ENCODE assay signal across 8 mouse cellular contexts in genomic region chr3:89422556-89423205, GRCm38 (mm10). TPM values are rescaled to one million over a fixed set of nuclear protein-coding genes. Genes with fewer than 3 reads are reported as not detected.
A peak's percentile ranks its signal among the peaks of the same experiment; 100 is the strongest.
DNase-seq lines count a peak whose midpoint lies in the region; ATAC-seq and TF ChIP-seq lines count a peak whose summit lies in the region.

No protein-coding gene starts in this region.

- no peak overlapping the region for H3K4me2 ChIP-seq in forebrain, embryonic 16.5 days (ENCODE audit: low read length)
- H3K4me2 ChIP-seq in neural tube, embryonic 11.5 days (ENCODE audit: low read depth): peak overlapping the region; percentile 58; the same call in 1 of the 2 replicates
- H3K4me2 ChIP-seq in liver, embryonic 12.5 days: peak overlapping the region; percentile 97

- no peak for DNase-seq in forebrain, embryonic 10.5 days (ENCODE audit: extremely low spot score, low spot score)
- DNase-seq in neural tube, embryonic 11.5 days (ENCODE audit: low spot score): no peak
- no peak for DNase-seq in neural tube, embryonic 10.5 days (ENCODE audit: extremely low spot score, low spot score)
- DNase-seq in thymus, adult 2 months: no peak
- DNase-seq in spleen, adult 18-20 months: no peak
- DNase-seq in cerebellum, adult 8-10 months: no peak

- peak overlapping the region; percentile 52 for H3K4me3 ChIP-seq in forebrain, embryonic 10.5 days
- no peak overlapping the region for H3K4me3 ChIP-seq in forebrain, embryonic 16.5 days (replicated peaks; ENCODE audit: low read length)
- H3K4me3 ChIP-seq in neural tube, embryonic 11.5 days (ENCODE audit: low read depth, low read length): peak overlapping the region; percentile 39
- H3K4me3 ChIP-seq in liver, embryonic 12.5 days: peak overlapping the region; percentile 65
- no peak overlapping the region for H3K4me3 ChIP-seq in thymus, adult 2 months (ENCODE audit: control insufficient read depth, insufficient read depth, low read length)

- H3K27ac ChIP-seq in forebrain, embryonic 10.5 days: peak overlapping the region; percentile 86
- no peak overlapping the region for H3K27ac ChIP-seq in forebrain, embryonic 16.5 days (ENCODE audit: low read length)
- H3K27ac ChIP-seq in neural tube, embryonic 11.5 days (ENCODE audit: low read depth, low read length): no peak overlapping the region
- peak overlapping the region; percentile 89 for H3K27ac ChIP-seq in liver, embryonic 12.5 days
- no peak overlapping the region for H3K27ac ChIP-seq in thymus, adult 2 months (ENCODE audit: control insufficient read depth, insufficient read depth, low read length)

- peaks cover 46% of the 10 kb centered on the region for H3K4me1 ChIP-seq in forebrain, embryonic 10.5 days
- H3K4me1 ChIP-seq in forebrain, embryonic 16.5 days (replicated peaks; ENCODE audit: control insufficient read depth, insufficient read depth, low read length): peaks cover 20% of the 10 kb centered on the region
- peaks cover 22% of the 10 kb centered on the region for H3K4me1 ChIP-seq in neural tube, embryonic 11.5 days (ENCODE audit: control insufficient read depth, insufficient read depth, low read length)
- H3K4me1 ChIP-seq in liver, embryonic 12.5 days: peaks cover 83% of the 10 kb centered on the region
- H3K4me1 ChIP-seq in thymus, adult 2 months (replicated peaks; ENCODE audit: control insufficient read depth, insufficient read depth, low read length): peaks cover 9% of the 10 kb centered on the region

- H3K27me3 ChIP-seq in forebrain, embryonic 10.5 days (ENCODE audit: poor library complexity, severe bottlenecking): no peaks in the 10 kb centered on the region
- no peaks in the 10 kb centered on the region for H3K27me3 ChIP-seq in forebrain, embryonic 16.5 days (replicated peaks; ENCODE audit: control insufficient read depth, insufficient read depth, low read length)
- no peaks in the 10 kb centered on the region for H3K27me3 ChIP-seq in neural tube, embryonic 11.5 days (ENCODE audit: control insufficient read depth, insufficient read depth, low read length)
- H3K27me3 ChIP-seq in liver, embryonic 12.5 days (replicated peaks): no peaks in the 10 kb centered on the region
- H3K27me3 ChIP-seq in thymus, adult 2 months (ENCODE audit: control insufficient read depth, insufficient read depth, low read length): no peaks in the 10 kb centered on the region

- peaks cover 47% of the 10 kb centered on the region for H3K36me3 ChIP-seq in forebrain, embryonic 10.5 days (replicated peaks)
- H3K36me3 ChIP-seq in forebrain, embryonic 16.5 days (ENCODE audit: control insufficient read depth, insufficient read depth): no peaks in the 10 kb centered on the region
- peaks cover 5% of the 10 kb centered on the region; the same call in 1 of the 2 replicates for H3K36me3 ChIP-seq in neural tube, embryonic 11.5 days (ENCODE audit: control insufficient read depth, insufficient read depth, low read length)
- peaks cover 51% of the 10 kb centered on the region for H3K36me3 ChIP-seq in liver, embryonic 12.5 days
- H3K36me3 ChIP-seq in thymus, adult 2 months (ENCODE audit: control insufficient read depth, insufficient read depth, low read length): peaks cover 25% of the 10 kb centered on the region

- no peak for ATAC-seq in forebrain, embryonic 16.5 days
- no peak for ATAC-seq in neural tube, embryonic 11.5 days (ENCODE audit: insufficient read depth, low FRiP score, low TSS enrichment)
- no peak for ATAC-seq in liver, embryonic 12.5 days

- WGBS in forebrain, embryonic 10.5 days: 80% methylated on average over 6 of the region's 6 CpGs
- 75% methylated on average over 6 of the region's 6 CpGs for WGBS in forebrain, embryonic 16.5 days
- 76% methylated on average over 6 of the region's 6 CpGs for WGBS in neural tube, embryonic 11.5 days
- WGBS in liver, embryonic 12.5 days (ENCODE audit: insufficient replicate concordance): 53% methylated on average over 6 of the region's 6 CpGs
- WGBS in thymus, adult 2 months: 77% methylated on average over 6 of the region's 6 CpGs

- H3K9me3 ChIP-seq in forebrain, embryonic 10.5 days: no peaks in the 10 kb centered on the region
- no peaks in the 10 kb centered on the region for H3K9me3 ChIP-seq in forebrain, embryonic 16.5 days (ENCODE audit: control insufficient read depth, low read length)
- H3K9me3 ChIP-seq in neural tube, embryonic 11.5 days (ENCODE audit: control insufficient read depth, low read length): no peaks in the 10 kb centered on the region
- H3K9me3 ChIP-seq in liver, embryonic 12.5 days (replicated peaks): no peaks in the 10 kb centered on the region

- TF ChIP-seq POLR2A in thymus, adult 2 months (IDR thresholded peaks at IDR 0.05; ENCODE audit: control insufficient read depth, extremely low read depth, insufficient read depth, low read length, poor library complexity): no peak

- no peak for TF ChIP-seq CTCF in thymus, adult 2 months (IDR thresholded peaks at IDR 0.05; ENCODE audit: borderline replicate concordance, control insufficient read depth, extremely low read depth, insufficient read depth, low read length, poor library complexity)

- no peak overlapping the region for H3K9ac ChIP-seq in forebrain, embryonic 16.5 days (replicated peaks; ENCODE audit: low read depth, low read length)
- no peak overlapping the region; the same call in 1 of the 2 replicates for H3K9ac ChIP-seq in neural tube, embryonic 11.5 days (ENCODE audit: low read length)
- H3K9ac ChIP-seq in liver, embryonic 12.5 days: peak overlapping the region; percentile 81

RNA-seq across cellular contexts. Expression of gene Shc1, which starts 4.4 kb away (rescaled TPM):
- polyA plus RNA-seq in forebrain, embryonic 10.5 days (2016; fragmentation: Nextera tagmentation; extraction: Ambion mirVana): 49.4 and 53.2 TPM in 2 replicates
- polyA plus RNA-seq in forebrain, embryonic 16.5 days (2015; fragmentation: Nextera tagmentation; extraction: Ambion mirVana): 14.4 and 17.2 TPM in 2 replicates
- polyA plus RNA-seq in neural tube, embryonic 11.5 days (2014; fragmentation: Nextera tagmentation; extraction: Ambion mirVana): 43.9 and 48.0 TPM in 2 replicates
- 56.8 and 63.3 TPM in 2 replicates for polyA plus RNA-seq in liver, embryonic 12.5 days (2016; fragmentation: Nextera tagmentation; extraction: Ambion mirVana)
- polyA plus RNA-seq in thymus, adult 2 months (2012; rRNA removed): 89.9 and 92.1 TPM in 2 replicates

RNA-seq across cellular contexts. Expression of gene Cks1b, which starts 4.5 kb away (rescaled TPM):
- polyA plus RNA-seq in forebrain, embryonic 10.5 days (2016; fragmentation: Nextera tagmentation; extraction: Ambion mirVana): 681 and 720 TPM in 2 replicates
- 139 and 156 TPM in 2 replicates for polyA plus RNA-seq in forebrain, embryonic 16.5 days (2015; fragmentation: Nextera tagmentation; extraction: Ambion mirVana)
- 432 and 463 TPM in 2 replicates for polyA plus RNA-seq in neural tube, embryonic 11.5 days (2014; fragmentation: Nextera tagmentation; extraction: Ambion mirVana)
- polyA plus RNA-seq in liver, embryonic 12.5 days (2016; fragmentation: Nextera tagmentation; extraction: Ambion mirVana): 310 and 316 TPM in 2 replicates
- polyA plus RNA-seq in thymus, adult 2 months (2012; rRNA removed): 104 TPM in 2 replicates

RNA-seq across cellular contexts. Expression of gene Pygo2, which starts 7.3 kb away (rescaled TPM):
- polyA plus RNA-seq in forebrain, embryonic 10.5 days (2016; fragmentation: Nextera tagmentation; extraction: Ambion mirVana): 34.9 and 40.9 TPM in 2 replicates
- 40.0 and 43.7 TPM in 2 replicates for polyA plus RNA-seq in forebrain, embryonic 16.5 days (2015; fragmentation: Nextera tagmentation; extraction: Ambion mirVana)
- polyA plus RNA-seq in neural tube, embryonic 11.5 days (2014; fragmentation: Nextera tagmentation; extraction: Ambion mirVana): 55.7 and 59.8 TPM in 2 replicates
- 22.7 and 23.1 TPM in 2 replicates for polyA plus RNA-seq in liver, embryonic 12.5 days (2016; fragmentation: Nextera tagmentation; extraction: Ambion mirVana)
- polyA plus RNA-seq in thymus, adult 2 months (2012; rRNA removed): 82.3 and 133 TPM in 2 replicates

RNA-seq across cellular contexts. Expression of gene Flad1, which starts 11.0 kb away (rescaled TPM):
- 27.0 and 29.8 TPM in 2 replicates for polyA plus RNA-seq in forebrain, embryonic 10.5 days (2016; fragmentation: Nextera tagmentation; extraction: Ambion mirVana)
- 43.6 and 46.7 TPM in 2 replicates for polyA plus RNA-seq in forebrain, embryonic 16.5 days (2015; fragmentation: Nextera tagmentation; extraction: Ambion mirVana)
- 29.4 and 30.9 TPM in 2 replicates for polyA plus RNA-seq in neural tube, embryonic 11.5 days (2014; fragmentation: Nextera tagmentation; extraction: Ambion mirVana)
- 21.6 and 22.9 TPM in 2 replicates for polyA plus RNA-seq in liver, embryonic 12.5 days (2016; fragmentation: Nextera tagmentation; extraction: Ambion mirVana)
- 57.0 and 58.3 TPM in 2 replicates for polyA plus RNA-seq in thymus, adult 2 months (2012; rRNA removed)

RNA-seq across cellular contexts. Expression of gene Pbxip1, which starts 13.8 kb away (rescaled TPM):
- 16.4 and 16.6 TPM in 2 replicates for polyA plus RNA-seq in forebrain, embryonic 10.5 days (2016; fragmentation: Nextera tagmentation; extraction: Ambion mirVana)
- polyA plus RNA-seq in forebrain, embryonic 16.5 days (2015; fragmentation: Nextera tagmentation; extraction: Ambion mirVana): 11.1 and 14.4 TPM in 2 replicates
- polyA plus RNA-seq in neural tube, embryonic 11.5 days (2014; fragmentation: Nextera tagmentation; extraction: Ambion mirVana): 8.6 and 9.1 TPM in 2 replicates
- 8.3 and 9.2 TPM in 2 replicates for polyA plus RNA-seq in liver, embryonic 12.5 days (2016; fragmentation: Nextera tagmentation; extraction: Ambion mirVana)
- polyA plus RNA-seq in thymus, adult 2 months (2012; rRNA removed): 36.5 and 41.6 TPM in 2 replicates

Comparison
In these comparisons a context has a peak if more than half of its experiments do, and no peak if none do; other contexts are left out.
1. H3K27ac ChIP-seq: peak in forebrain, embryonic 10.5 days (single experiment) and liver, embryonic 12.5 days (single experiment); none in forebrain, embryonic 16.5 days (single experiment), neural tube, embryonic 11.5 days (single experiment) and thymus, adult 2 months (single experiment).
2. H3K4me3 ChIP-seq: peak in forebrain, embryonic 10.5 days (single experiment), neural tube, embryonic 11.5 days (single experiment) and liver, embryonic 12.5 days (single experiment); none in forebrain, embryonic 16.5 days (single experiment) and thymus, adult 2 months (single experiment).